Mouse (Mus musculus) adipocyte (in vitro differentiated cells): ENCODE measurements around the gene Olfr308.
"Not testable (repeated sequence)": the region's sequence is repeated elsewhere in the genome, so short reads cannot be mapped to it uniquely, and the experiment has no call there.

ENCODE experiments used
- DNase-seq: peaks from one replicate; pipeline ENCODE4 v3.0.0-alpha.2; 2016; ENCODE audit warnings: low spot score

The Olfr308 gene

DNA sequence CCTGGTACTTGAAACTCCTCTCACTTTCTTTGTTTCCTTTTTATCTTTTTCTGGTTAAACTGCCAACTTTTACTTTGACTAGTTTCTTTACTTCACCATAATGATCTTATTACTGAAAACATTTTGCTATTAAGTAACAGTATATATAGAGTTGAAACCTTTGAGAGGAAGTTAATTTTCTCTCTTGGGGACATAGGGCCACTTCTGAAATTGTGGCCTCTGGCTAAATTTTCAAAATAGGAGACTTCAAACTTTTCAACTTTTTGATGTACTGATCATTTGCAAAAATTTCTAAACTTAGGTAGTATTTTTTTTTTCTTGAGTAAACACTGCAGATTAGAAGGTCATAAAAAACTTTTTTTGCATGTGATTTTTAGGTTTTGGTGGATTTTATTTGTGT lies at the start of gene Olfr308:
TSS of gene Olfr308 (minus strand) at position 101 of the 400 bp plus-strand sequence.
- DNase-seq: no peak

GRCm38 (mm10) chr7:86366828-86367227 lies 41.4 kb upstream of the Olfr308 start, which contains the start of gene Olfr305:
Gene Olfr305 (minus strand): TSS chr7:86366928.
- DNase-seq: no peak

- not testable (repeated sequence) for DNase-seq
Observed at GRCm38 (mm10) chr7:86346296-86346695, 20.9 kb upstream of the Olfr308 start.

GRCm38 (mm10) chr7:86344253-86344652 lies 18.8 kb upstream of the Olfr308 start:
- no peak for DNase-seq

DNA sequence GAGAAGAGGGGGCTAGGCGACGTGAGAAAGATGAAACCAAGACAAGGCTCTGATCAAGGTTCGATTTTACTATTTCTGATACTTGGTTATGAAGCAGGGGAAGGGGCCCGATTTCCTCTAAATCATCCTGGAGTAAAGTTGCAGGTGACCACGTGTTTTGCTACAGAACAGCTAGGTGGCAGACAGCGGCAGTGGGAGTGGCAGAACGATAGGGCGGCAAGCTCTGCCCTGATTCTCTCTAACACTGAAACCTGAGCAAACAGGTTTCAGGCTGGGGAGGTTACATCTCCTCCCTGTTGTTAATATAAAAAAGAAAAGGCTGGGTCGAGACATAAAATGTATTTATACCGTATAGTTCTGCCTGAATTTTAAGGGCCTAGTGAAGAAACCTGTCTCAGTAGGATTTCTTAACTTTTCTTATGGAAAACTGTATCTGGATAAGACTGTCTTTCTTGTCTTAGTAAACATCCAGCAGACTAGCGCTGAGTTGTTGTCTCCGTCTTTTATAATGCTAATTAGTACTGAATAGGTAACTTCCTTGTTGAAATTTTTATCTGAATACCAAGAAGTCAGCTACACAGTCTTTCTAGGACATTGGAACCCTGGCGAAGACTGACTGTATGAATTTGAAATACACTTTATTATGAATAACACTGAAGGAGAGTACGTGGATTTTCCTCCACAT lies 17.6 kb upstream of the Olfr308 start:
- no peak for DNase-seq

DNA sequence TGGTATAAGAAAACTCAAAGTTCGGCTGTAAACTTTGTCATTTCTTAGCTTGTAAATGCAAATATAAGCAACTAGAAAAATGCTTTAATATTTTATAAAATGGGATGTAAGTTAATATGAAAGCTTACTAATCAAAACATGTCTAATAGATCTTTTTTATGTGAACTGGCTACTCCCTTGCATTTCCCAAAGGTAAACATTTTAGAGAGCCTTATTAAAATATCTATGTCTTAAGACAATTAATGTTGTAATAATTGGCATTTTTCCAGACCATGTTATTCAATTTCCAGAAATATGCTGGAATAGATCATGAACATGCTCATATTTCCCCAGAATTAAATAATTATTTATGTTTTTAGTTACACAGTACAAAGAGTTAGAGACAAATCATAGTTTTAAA lies 12.1 kb upstream of the Olfr308 start, which contains the start of gene Olfr307:
TSS of gene Olfr307 (minus strand) at position 101 of the 400 bp plus-strand sequence.
- DNase-seq: no peak

DNA sequence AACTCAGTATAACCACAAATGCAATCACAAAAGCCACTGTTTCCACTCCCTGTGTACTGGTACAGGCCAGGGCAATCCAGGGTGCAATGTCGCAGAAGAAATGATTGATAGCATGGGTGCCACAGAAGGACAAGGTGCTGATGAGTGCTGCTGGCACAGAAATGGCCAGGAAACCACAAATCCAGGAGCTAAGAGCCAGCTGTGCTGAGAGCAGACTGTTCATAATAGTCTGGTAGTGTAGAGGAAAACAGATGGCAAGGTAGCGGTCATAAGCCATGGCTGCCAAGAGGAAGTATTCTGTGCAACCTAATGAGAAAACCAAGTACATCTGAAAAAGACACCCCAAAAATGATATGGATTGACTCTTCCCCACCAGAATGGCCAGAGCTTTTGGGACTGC lies 4.1 kb downstream of the Olfr308 start:
- DNase-seq: no peak

DNA sequence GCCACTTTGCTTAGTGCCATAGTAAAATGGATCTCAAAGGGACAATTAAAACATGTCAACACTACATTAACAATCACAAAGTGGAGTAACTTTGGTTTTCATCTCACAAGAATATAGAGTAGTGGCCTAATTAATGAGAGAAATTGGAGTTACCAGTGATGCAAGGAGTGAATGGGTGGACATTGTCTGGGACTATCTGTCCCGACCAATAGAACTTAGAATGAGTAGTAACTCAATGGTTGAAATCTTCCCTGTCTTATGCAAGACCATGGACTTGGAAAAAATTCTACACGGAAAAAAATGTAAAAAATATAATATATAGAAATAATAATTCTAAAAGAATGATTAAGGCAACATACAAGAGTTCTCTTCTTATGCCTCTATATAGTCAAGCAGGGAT lies 11.8 kb downstream of the Olfr308 start, which contains the start of gene Olfr309:
TSS of gene Olfr309 (minus strand) at position 101 of the 400 bp plus-strand sequence.
- no peak for DNase-seq

DNA sequence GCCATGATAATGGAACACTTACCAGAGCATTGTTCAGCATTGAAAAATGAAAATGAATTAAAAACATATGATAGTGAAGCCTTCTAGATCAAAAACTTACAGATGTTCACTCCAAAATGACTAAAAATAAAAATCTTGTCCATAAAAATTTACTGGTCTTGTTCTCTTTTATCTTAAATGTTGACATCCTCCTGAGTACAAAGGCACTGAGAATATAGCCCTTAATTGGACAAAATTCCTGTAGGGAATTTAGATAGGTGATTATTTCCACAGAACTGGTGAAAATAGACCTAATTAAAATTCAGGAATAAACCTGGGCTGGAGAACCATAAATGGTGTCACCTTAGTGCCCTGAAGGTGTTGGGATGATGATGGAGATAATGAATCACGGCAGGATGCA lies 48.4 kb downstream of the Olfr308 start, which contains the start of gene Olfr310:
TSS of gene Olfr310 (minus strand) at position 101 of the 400 bp plus-strand sequence.
- DNase-seq: no peak
